Comparison of ENCODE assay signal across 15 mouse cellular contexts in the genomic region with DNA sequence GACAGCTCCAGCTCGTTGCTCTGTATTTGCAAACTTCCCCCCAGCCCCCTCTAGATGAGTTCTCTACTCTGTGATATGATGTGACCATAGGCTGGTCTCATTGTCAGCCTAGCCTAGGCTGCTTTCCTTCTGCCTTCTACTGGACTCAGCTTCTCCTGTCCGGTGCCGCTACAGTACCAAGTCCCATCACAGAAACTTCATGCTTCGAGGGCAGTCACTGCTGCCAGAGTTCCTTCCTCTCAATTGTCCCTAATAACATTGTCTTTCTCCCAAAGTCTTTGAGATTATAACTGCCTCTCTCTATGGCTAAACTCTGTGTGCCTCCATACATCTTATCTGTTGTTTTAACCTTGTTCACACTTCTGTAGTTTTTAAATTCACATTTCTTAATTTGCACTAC.
"Had no signal": no experiment of that assay in that cellular context is flagged by ENCODE, and none has a peak within 500 bp of the region (broad histone marks: within the 10 kb centered on the region; RNA-seq: fewer than 3 reads in every experiment).

No protein-coding gene starts in this region.

- H3K9me3 ChIP-seq: neural tube, embryonic 12.5 days; neural tube, embryonic 13.5 days; neural tube, embryonic 15.5 days; stomach, embryonic 15.5 days had no signal

- H3K4me1 ChIP-seq: neural tube, embryonic 12.5 days; stomach, embryonic 15.5 days had no signal

- H3K27me3 ChIP-seq: neural tube, embryonic 12.5 days; neural tube, embryonic 13.5 days; neural tube, embryonic 15.5 days; stomach, embryonic 15.5 days had no signal

- H3K27ac ChIP-seq: neural tube, embryonic 12.5 days; neural tube, embryonic 15.5 days; stomach, embryonic 15.5 days; stomach, postnatal 0 days had no signal

- H3K4me3 ChIP-seq: neural tube, embryonic 12.5 days; neural tube, embryonic 13.5 days; neural tube, embryonic 15.5 days; stomach, embryonic 15.5 days had no signal

- H3K9ac ChIP-seq: neural tube, embryonic 12.5 days; neural tube, embryonic 13.5 days; neural tube, embryonic 15.5 days; stomach, embryonic 15.5 days had no signal

- DNase-seq: retina, postnatal 1 day; right cerebral cortex, adult 18-20 months; right cerebral cortex, postnatal 4 days; spleen, adult 18-20 months; thymus, adult 18-20 months; thymus, adult 2 months; thymus, postnatal 14 days; thymus, postnatal 25 days; thymus, postnatal 36 days; thymus, postnatal 4 days had no signal

- H3K36me3 ChIP-seq: neural tube, embryonic 12.5 days; neural tube, embryonic 13.5 days; neural tube, embryonic 15.5 days; stomach, embryonic 15.5 days had no signal
